Mouse (Mus musculus): ENCODE data around the gene Gm13287. TPM values are rescaled to one million over a fixed set of nuclear protein-coding genes. Genes with fewer than 3 reads are reported as not detected.
"Not testable (repeated sequence)": the region's sequence is repeated elsewhere in the genome, so short reads cannot be mapped to it uniquely, and the experiment has no call there.

Gm13287 gene
- total RNA-seq, 2 experiments from 2014 or later, result not detected

DNA sequence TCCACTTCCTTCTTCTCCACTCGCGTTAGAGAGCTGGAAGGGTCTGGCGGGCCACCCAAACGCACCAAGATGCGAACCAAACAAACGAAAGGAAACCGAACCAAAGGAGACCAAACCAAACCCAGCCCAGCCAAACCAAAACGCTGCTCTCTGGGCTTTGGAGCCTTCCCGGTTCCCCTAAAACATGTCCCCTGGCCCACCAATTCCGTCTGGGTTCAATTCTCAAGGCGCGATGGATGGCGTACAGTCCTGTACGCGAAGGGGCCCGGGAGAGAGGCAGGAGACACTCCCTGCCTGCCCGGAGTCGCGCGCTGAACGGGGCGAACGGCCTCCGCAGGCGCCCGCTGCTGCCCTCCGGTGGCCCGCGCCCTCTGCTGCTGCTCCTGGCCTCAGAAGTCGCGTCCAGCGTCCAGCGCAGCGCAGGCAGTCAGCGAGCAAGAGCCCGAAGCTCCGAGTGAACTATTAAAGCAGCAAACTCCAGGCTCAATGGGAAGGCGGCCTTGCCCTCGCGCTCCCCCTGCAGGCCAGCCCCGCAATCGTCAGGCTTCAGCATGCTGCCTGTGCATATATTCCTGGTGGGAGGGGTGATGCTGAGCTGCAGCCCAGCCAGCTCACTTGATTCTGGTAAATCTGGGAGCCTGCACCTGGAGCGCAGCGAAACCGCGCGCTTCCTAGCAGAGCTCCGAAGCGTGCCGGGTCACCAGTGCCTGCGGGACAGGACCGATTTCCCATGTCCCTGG, 8.9 kb upstream of the Gm13287 start, which contains the start of gene Gm13275:
TSS of gene Gm13275 (plus strand) at position 552 of the 740 bp plus-strand sequence.
- not testable (repeated sequence) for ATAC-seq (replicated peaks; ENCODE audit: poor library complexity, severe bottlenecking)

DNA sequence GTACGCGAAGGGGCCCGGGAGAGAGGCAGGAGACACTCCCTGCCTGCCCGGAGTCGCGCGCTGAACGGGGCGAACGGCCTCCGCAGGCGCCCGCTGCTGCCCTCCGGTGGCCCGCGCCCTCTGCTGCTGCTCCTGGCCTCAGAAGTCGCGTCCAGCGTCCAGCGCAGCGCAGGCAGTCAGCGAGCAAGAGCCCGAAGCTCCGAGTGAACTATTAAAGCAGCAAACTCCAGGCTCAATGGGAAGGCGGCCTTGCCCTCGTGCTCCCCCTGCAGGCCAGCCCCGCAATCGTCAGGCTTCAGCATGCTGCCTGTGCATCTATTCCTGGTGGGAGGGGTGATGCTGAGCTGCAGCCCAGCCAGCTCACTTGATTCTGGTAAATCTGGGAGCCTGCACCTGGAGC, 6.0 kb upstream of the Gm13287 start, which contains the start of gene Gm13279:
TSS of gene Gm13279 (plus strand) at position 301 of the 400 bp plus-strand sequence.
- ATAC-seq (replicated peaks; ENCODE audit: poor library complexity, severe bottlenecking), result not testable (repeated sequence)

DNA sequence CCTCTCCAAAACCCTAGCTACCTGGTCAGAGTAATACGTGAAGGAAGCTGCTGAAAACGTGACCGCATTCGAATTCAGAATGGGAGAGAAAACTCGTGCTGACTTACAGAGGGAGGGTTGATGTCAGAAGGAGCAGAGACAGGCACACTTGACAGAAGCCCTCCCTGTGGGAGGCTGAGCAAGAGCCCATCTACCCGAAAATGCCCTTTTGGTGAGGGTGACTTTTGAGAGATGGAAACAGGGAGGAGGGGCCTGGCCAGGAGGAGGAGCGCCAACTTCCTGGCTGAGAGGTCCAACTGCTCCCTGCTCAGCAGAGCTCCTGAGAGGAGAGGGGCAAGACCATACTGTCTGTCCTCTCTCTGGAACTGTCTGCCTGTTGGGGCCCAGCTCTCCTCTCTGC, 3.7 kb upstream of the Gm13287 start, which contains the start of gene Gm13285:
TSS of gene Gm13285 (plus strand) at position 301 of the 400 bp plus-strand sequence.
- ATAC-seq (replicated peaks; ENCODE audit: poor library complexity, severe bottlenecking), result not testable (repeated sequence)

GRCm38 (mm10) chr4:88805231-88805630, 2.2 kb downstream of the Gm13287 start, which contains the start of gene Gm13288:
TSS of gene Gm13288 (plus strand) at chr4:88805531.
- not testable (repeated sequence) for ATAC-seq (replicated peaks; ENCODE audit: poor library complexity, severe bottlenecking)

GRCm38 (mm10) chr4:88805761-88806160, 2.7 kb downstream of the Gm13287 start:
- ATAC-seq (replicated peaks; ENCODE audit: poor library complexity, severe bottlenecking), result not testable (repeated sequence)

DNA sequence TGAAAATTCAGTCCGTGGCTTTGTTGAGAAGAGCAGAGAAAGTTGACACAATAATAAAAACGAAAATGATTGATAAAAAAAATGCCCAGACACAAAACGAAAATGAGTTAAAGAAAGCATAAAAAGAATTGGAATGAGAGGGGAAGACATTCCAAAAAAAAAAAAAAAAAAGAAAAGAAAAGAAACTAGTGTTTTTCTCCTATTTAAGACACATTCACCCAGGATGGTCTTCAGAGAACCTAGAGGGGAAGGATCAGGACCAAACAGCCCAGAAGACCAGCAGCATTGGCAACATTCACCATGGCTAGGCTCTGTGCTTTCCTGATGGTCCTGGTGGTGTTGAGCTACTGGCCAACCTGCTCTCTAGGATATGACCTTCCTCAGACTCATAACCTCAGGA, 12.9 kb downstream of the Gm13287 start, which contains the start of gene Ifna7:
TSS of gene Ifna7 (plus strand) at position 301 of the 400 bp plus-strand sequence.
- ATAC-seq (replicated peaks; ENCODE audit: poor library complexity, severe bottlenecking), result no peak

- no peak for ATAC-seq (replicated peaks; ENCODE audit: poor library complexity, severe bottlenecking)
Measured at GRCm38 (mm10) chr4:88819659-88820058, 16.6 kb downstream of the Gm13287 start, which contains the start of gene Ifna11. TSS of gene Ifna11 (plus strand) at chr4:88819959.

DNA sequence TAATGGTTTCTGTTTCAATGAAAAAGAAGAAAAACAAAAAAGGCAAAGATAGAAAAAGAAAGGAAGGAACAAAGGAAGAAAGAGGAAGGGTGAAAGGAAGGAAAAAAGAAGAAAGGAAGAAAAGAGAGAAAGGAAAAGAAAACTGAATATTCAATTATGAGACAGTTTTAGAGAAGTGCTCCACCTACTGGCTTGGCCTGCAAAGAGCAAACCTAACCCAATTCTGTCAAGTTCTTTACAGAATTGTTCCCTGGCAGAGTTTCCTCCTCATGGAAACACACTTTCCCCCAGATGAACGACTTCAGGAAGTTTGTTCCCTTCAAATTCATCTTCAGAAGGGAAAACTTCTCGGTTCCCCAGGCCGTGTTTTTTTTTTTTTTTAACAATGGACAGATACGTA, 19.9 kb downstream of the Gm13287 start:
- 0 out of 2 replicates have a peak, but pooled peaks have one; percentile 30 for ATAC-seq (replicated peaks; ENCODE audit: poor library complexity, severe bottlenecking)

DNA sequence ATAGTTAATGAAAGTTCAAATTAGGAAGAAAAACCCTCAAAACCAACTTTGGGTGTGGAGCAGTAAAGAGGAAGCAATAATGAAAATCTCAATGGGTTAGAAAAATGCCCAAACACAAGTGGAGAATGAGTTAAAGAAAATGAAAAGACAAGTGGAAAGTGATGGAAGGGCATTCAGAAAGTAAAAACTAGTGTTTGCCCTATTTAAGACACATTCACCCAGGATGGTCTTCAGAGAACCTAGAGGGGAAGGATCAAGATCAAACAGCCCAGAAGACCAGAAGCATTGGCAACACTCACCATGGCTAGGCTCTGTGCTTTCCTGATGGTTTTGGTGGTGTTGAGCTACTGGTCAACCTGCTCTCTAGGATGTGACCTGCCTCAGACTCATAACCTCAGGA, 24.1 kb downstream of the Gm13287 start, which contains the start of gene Ifna6:
TSS of gene Ifna6 (plus strand) at position 301 of the 400 bp plus-strand sequence.
- ATAC-seq (replicated peaks; ENCODE audit: poor library complexity, severe bottlenecking), result not testable (repeated sequence)

DNA sequence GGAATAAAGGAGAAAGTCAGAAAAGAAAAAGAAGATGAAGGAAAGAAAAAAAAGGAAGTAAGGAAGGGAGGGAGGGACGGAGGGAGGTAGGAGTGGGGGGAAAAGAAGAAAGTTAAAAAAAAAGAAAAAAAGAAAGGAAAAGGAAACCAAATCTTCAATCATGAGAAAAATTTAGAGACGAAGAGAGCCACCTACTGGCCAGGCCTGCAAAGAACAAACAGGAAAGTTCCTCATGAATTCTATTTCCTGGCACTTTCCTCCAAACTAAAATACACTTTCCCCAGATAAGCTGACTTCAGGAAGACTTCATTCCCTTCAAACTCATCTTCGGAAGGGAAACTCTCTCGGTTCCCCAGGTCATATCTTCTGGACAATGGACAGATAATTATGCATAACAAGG, 27.5 kb downstream of the Gm13287 start:
- peak; percentile 42; the same call in 1 of the 2 replicates for ATAC-seq (replicated peaks; ENCODE audit: poor library complexity, severe bottlenecking)

- not testable (repeated sequence) for ATAC-seq (replicated peaks; ENCODE audit: poor library complexity, severe bottlenecking)
Measured at GRCm38 (mm10) chr4:88835225-88835624, 32.2 kb downstream of the Gm13287 start, which contains the start of gene Ifna5. TSS of gene Ifna5 (plus strand) at chr4:88835525.

- ATAC-seq (replicated peaks; ENCODE audit: poor library complexity, severe bottlenecking), result peak; percentile 52
Measured at GRCm38 (mm10) chr4:88838828-88839227, 35.8 kb downstream of the Gm13287 start.

DNA sequence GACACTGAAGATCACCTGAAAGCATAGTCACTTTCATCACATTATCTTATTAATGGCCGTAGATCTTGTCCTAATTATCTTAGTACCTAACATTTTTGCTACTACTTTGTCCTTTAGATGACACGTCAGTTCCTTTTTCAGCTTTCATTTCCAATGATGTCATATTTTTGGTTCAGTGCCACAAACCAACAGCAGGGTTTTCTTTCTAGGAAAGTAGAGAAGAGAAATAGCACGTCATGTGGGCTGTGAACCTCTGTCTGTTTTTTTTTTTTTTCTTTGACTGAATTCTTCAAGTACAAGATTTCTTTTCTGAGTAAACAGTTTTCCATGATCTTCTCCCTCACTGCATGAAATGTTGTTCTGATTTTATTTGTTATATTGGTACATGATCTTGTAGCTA, 37.0 kb downstream of the Gm13287 start:
- peak; percentile 52; the same call in 1 of the 2 replicates for ATAC-seq (replicated peaks; ENCODE audit: poor library complexity, severe bottlenecking)

- no peak for ATAC-seq (replicated peaks; ENCODE audit: poor library complexity, severe bottlenecking)
Measured at GRCm38 (mm10) chr4:88841438-88841911, 38.4 kb downstream of the Gm13287 start, which contains the start of gene Ifna4. TSS of gene Ifna4 (plus strand) at chr4:88841861.

- no peak for ATAC-seq (replicated peaks; ENCODE audit: poor library complexity, severe bottlenecking)
Measured at GRCm38 (mm10) chr4:88845334-88845733, 42.3 kb downstream of the Gm13287 start.

DNA sequence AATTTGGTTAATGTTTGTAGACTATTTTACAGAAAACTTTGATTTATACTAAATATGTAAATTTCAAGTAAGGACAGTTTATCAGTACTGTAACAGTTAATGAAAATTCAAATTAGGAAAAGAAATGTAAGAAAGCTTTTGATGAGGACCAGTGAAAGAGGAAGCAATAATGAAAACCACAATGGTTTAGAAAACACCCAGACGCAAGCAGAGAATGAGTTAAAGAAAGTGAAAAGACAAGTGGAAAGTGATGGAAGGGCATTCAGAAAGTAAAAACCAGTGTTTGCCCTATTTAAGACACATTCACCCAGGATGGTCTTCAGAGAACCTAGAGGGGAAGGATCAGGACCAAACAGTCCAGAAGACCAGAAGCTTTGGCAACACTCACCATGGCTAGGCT, 46.6 kb downstream of the Gm13287 start, which contains the start of gene Ifna1:
TSS of gene Ifna1 (plus strand) at position 390 of the 400 bp plus-strand sequence.
- peak; percentile 66 for ATAC-seq (replicated peaks; ENCODE audit: poor library complexity, severe bottlenecking)

- no peak for ATAC-seq (replicated peaks; ENCODE audit: poor library complexity, severe bottlenecking)
Measured at GRCm38 (mm10) chr4:88851026-88851763, 48.1 kb downstream of the Gm13287 start.
